Mouse (Mus musculus): ENCODE measurements around the gene Adamtsl5.

GRCm38 (mm10) chr10:80376160-80376559 is 27.9 kb upstream of the Adamtsl5 start:
- TF ChIP-seq CTCF (IDR thresholded peaks at IDR 0.05; ENCODE audit: low read depth): peak; percentile 94
- TF ChIP-seq EP300 (IDR thresholded peaks at IDR 0.05; ENCODE audit: low read depth): no peak

Measured in liver, postnatal 0 days (tissue).